Mouse (Mus musculus): ENCODE results near the gene Ptch1. TPM values are rescaled to one million over a fixed set of nuclear protein-coding genes. Genes with fewer than 3 reads are reported as not detected.

Ptch1 gene
- 15.8 and 18.9 TPM in 2 replicates for polyA plus RNA-seq (2015; fragmentation: Nextera tagmentation; extraction: Ambion mirVana)

DNA sequence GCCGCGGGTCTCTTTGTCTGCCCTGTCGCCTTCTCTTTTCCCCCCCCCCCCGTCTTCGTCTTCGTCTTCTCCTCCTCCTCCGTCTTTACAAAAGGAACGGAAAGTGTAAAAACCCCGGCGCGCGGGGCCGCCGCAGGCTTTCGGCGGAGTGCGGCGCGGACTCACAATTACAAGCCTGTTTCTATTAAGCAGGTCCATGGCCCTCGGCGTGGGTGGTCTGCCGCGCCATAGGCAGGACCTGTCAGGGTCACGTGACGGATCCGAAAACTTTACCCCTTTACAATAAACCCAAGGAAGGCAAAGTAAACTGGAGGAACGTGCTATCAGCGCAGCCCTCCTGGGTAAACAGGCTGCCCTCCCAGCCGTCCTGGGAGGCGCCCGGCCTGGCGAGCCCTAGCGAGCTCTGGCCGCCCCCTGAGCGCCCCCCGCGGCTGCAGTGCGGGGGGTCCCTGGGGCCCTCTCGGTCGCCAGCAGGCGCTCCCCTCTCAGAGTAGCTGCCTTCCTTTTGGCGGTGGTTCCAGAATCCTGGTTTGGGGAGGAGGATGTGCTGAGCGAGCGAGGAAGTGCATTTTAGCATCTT, at the start of gene Ptch1:
Gene Ptch1 (minus strand): TSS at position 343 of the 580 bp plus-strand sequence.
- Histone ChIP-seq H3K4me1 (ENCODE audit: insufficient read depth, low read length) (peaks cover 36% of the 10 kb centered on the region), H3K9ac (replicated peaks; ENCODE audit: low read length) (peak within 1 kb of the TSS; percentile 74), H3K27ac (ENCODE audit: low read length) (peak within 1 kb of the TSS; percentile 41), H3K36me3 (ENCODE audit: insufficient read depth, low read length) (no peaks in the 10 kb centered on the region), H3K27me3 (ENCODE audit: insufficient read depth, low read length) (peaks cover 30% of the 10 kb centered on the region), H3K4me3 (ENCODE audit: low read length) (peak within 1 kb of the TSS; percentile 74), H3K9me3 (ENCODE audit: low read length) (no peaks in the 10 kb centered on the region), H3K4me2 (replicated peaks; ENCODE audit: low read depth, low read length) (peak within 1 kb of the TSS; percentile 100)
- under 1% methylated on average over 41 of the region's 44 CpGs for WGBS
- ATAC-seq (ENCODE audit: low FRiP score, low TSS enrichment) = peak; percentile 43; the same call in 1 of the 2 replicates

DNA sequence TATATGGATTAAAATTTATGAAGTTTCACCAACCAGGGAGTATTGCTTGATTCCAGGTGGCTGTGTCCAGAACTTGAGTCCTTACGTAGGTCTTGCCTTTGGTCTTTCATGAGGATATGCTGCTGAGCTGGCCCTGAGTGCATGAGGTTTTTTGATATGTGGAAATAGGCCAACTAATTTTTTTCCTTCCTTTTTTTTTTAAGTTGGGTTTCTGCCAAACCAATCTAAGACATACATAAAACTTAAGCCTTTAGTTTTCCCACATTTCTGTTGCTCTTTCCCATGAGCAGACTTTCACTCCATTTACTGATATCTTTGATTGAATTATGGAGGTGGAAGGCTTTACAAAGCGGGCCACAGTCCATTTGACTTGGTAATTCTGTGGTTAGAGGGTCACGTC, 47.9 kb upstream of the Ptch1 start:
- H3K9ac ChIP-seq (replicated peaks; ENCODE audit: low read length) = no peak overlapping the region
- 35% methylated on average over 3 of the region's 3 CpGs for WGBS
- ATAC-seq (ENCODE audit: low FRiP score, low TSS enrichment) = no peak
- no peaks in the 10 kb centered on the region for H3K36me3 ChIP-seq (ENCODE audit: insufficient read depth, low read length)
- no peaks in the 10 kb centered on the region for H3K9me3 ChIP-seq (ENCODE audit: low read length)
- H3K4me1 ChIP-seq (ENCODE audit: insufficient read depth, low read length) = no peaks in the 10 kb centered on the region
- H3K4me3 ChIP-seq (ENCODE audit: low read length) = no peak overlapping the region
- H3K4me2 ChIP-seq (replicated peaks; ENCODE audit: low read depth, low read length) = no peak overlapping the region
- H3K27me3 ChIP-seq (ENCODE audit: insufficient read depth, low read length) = no peaks in the 10 kb centered on the region; the same call in 1 of the 2 replicates
- no peak overlapping the region for H3K27ac ChIP-seq (ENCODE audit: low read length)

- no peaks in the 10 kb centered on the region for H3K36me3 ChIP-seq (ENCODE audit: insufficient read depth, low read length)
- 28% methylated on average over 2 of the region's 2 CpGs for WGBS
- no peaks in the 10 kb centered on the region for H3K9me3 ChIP-seq (ENCODE audit: low read length)
- H3K4me2 ChIP-seq (replicated peaks; ENCODE audit: low read depth, low read length) = no peak overlapping the region
- H3K4me3 ChIP-seq (ENCODE audit: low read length) = no peak overlapping the region
- no peaks in the 10 kb centered on the region for H3K27me3 ChIP-seq (ENCODE audit: insufficient read depth, low read length)
- H3K27ac ChIP-seq (ENCODE audit: low read length) = no peak overlapping the region
- no peak overlapping the region for H3K9ac ChIP-seq (replicated peaks; ENCODE audit: low read length)
- H3K4me1 ChIP-seq (ENCODE audit: insufficient read depth, low read length) = peaks cover 20% of the 10 kb centered on the region
- ATAC-seq (ENCODE audit: low FRiP score, low TSS enrichment) = no peak
Observed at GRCm38 (mm10) chr13:63613201-63613600, 39.8 kb upstream of the Ptch1 start.

DNA sequence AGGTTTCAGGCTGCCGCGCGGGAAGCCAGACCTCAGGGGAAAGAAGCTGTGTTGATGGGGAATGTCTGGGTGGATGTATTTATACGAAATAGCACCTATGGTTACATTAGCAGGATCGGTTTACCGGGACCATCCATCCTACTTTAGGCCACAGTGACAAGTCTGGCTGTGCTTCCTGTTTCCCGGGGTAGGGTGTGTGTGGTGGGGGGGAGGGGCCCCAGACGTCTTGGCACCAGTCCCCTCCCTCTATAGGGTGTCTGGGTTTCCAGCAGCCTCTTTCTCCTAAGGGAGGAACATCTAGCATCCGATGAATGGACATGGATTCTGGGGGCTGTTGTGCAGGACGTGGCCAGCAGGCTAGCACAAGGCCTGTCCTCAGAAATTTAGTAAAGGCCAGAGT, 36.3 kb upstream of the Ptch1 start:
- H3K4me1 ChIP-seq (ENCODE audit: insufficient read depth, low read length) = peaks cover 20% of the 10 kb centered on the region
- no peaks in the 10 kb centered on the region for H3K9me3 ChIP-seq (ENCODE audit: low read length)
- 0 out of 2 replicates have a peak, but pooled peaks have one; percentile 35 for ATAC-seq (ENCODE audit: low FRiP score, low TSS enrichment)
- H3K27me3 ChIP-seq (ENCODE audit: insufficient read depth, low read length) = no peaks in the 10 kb centered on the region
- H3K4me3 ChIP-seq (ENCODE audit: low read length) = no peak overlapping the region
- H3K27ac ChIP-seq (ENCODE audit: low read length) = no peak overlapping the region
- no peaks in the 10 kb centered on the region for H3K36me3 ChIP-seq (ENCODE audit: insufficient read depth, low read length)
- H3K9ac ChIP-seq (replicated peaks; ENCODE audit: low read length) = no peak overlapping the region
- 8% methylated on average over 10 of the region's 10 CpGs for WGBS
- peak overlapping the region; percentile 26; the same call in 1 of the 2 replicates for H3K4me2 ChIP-seq (replicated peaks; ENCODE audit: low read depth, low read length)

GRCm38 (mm10) chr13:63597593-63597992, 24.2 kb upstream of the Ptch1 start:
- Histone ChIP-seq H3K4me1 (ENCODE audit: insufficient read depth, low read length) (peaks cover 4% of the 10 kb centered on the region), H3K36me3 (ENCODE audit: insufficient read depth, low read length) (no peaks in the 10 kb centered on the region), H3K4me2 (replicated peaks; ENCODE audit: low read depth, low read length) (no peak overlapping the region), H3K27ac (ENCODE audit: low read length) (no peak overlapping the region), H3K4me3 (ENCODE audit: low read length) (no peak overlapping the region), H3K9ac (replicated peaks; ENCODE audit: low read length) (no peak overlapping the region), H3K27me3 (ENCODE audit: insufficient read depth, low read length) (no peaks in the 10 kb centered on the region), H3K9me3 (ENCODE audit: low read length) (no peaks in the 10 kb centered on the region)
- ATAC-seq (ENCODE audit: low FRiP score, low TSS enrichment) = no peak
- 70% methylated on average over 3 of the region's 3 CpGs for WGBS

DNA sequence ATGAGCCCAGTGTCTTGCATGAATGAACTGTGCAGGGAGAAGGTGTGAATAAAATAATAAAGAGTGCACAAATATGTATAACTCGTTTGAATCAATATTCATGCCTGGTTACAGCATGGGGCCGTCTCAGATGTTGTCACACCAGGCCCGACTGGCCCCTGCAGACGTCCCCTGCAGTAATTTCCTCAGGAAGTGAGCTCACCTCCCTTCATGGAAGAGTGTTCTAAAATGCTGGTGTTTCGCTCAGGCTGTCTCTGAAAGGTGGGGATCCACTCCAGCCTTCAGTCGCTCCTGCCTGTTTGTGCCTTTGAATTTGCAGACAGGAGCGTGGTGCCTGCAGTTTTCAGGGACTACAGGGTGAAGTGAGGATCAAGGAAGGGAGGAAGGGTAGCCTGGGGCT, 22.5 kb upstream of the Ptch1 start:
- WGBS = 54% methylated on average over 7 of the region's 7 CpGs
- no peaks in the 10 kb centered on the region for H3K27me3 ChIP-seq (ENCODE audit: insufficient read depth, low read length)
- no peak overlapping the region for H3K4me3 ChIP-seq (ENCODE audit: low read length)
- H3K9ac ChIP-seq (replicated peaks; ENCODE audit: low read length) = no peak overlapping the region
- H3K27ac ChIP-seq (ENCODE audit: low read length) = no peak overlapping the region
- ATAC-seq (ENCODE audit: low FRiP score, low TSS enrichment) = no peak
- peaks cover 4% of the 10 kb centered on the region for H3K4me1 ChIP-seq (ENCODE audit: insufficient read depth, low read length)
- no peaks in the 10 kb centered on the region for H3K9me3 ChIP-seq (ENCODE audit: low read length)
- no peaks in the 10 kb centered on the region for H3K36me3 ChIP-seq (ENCODE audit: insufficient read depth, low read length)
- no peak overlapping the region for H3K4me2 ChIP-seq (replicated peaks; ENCODE audit: low read depth, low read length)

DNA sequence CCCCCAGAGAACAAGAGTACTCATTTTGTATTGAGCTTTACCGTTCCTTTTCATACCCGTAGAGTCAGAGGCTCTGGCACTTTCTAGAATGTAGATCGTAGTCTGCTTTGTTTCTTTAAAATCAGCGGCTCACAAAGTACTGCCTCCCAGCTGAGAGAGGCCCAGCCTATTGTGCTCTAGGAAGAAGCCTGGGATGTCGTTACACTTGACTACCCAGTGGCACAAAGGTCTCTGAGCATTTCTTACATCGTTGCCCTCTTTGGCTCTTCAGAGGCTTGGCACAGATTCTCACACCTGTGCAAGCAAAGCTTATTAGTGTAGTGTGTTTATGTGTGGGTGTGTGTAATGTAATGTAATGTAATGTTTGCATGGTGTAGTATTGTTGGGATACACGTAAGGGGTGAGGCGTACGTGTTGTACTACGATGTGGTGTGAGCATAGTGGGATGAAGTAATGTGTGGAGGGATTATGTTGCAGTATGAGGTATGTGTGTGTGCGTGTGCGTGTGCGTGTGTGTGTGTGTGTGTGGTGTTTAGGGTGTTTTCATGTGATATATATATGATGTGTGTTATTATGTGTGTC, 20.2 kb upstream of the Ptch1 start:
- H3K4me2 ChIP-seq (replicated peaks; ENCODE audit: low read depth, low read length) = no peak overlapping the region
- peaks cover 4% of the 10 kb centered on the region for H3K4me1 ChIP-seq (ENCODE audit: insufficient read depth, low read length)
- 57% methylated on average over 13 of the region's 13 CpGs for WGBS
- ATAC-seq (ENCODE audit: low FRiP score, low TSS enrichment) = peak; percentile 90
- H3K9me3 ChIP-seq (ENCODE audit: low read length) = no peaks in the 10 kb centered on the region
- no peak overlapping the region for H3K27ac ChIP-seq (ENCODE audit: low read length)
- no peaks in the 10 kb centered on the region for H3K27me3 ChIP-seq (ENCODE audit: insufficient read depth, low read length)
- no peak overlapping the region for H3K9ac ChIP-seq (replicated peaks; ENCODE audit: low read length)
- H3K4me3 ChIP-seq (ENCODE audit: low read length) = no peak overlapping the region
- no peaks in the 10 kb centered on the region for H3K36me3 ChIP-seq (ENCODE audit: insufficient read depth, low read length)

GRCm38 (mm10) chr13:63592755-63593154, 19.4 kb upstream of the Ptch1 start:
- no peak for ATAC-seq (ENCODE audit: low FRiP score, low TSS enrichment)
- Histone ChIP-seq H3K27ac (ENCODE audit: low read length) (no peak overlapping the region), H3K9ac (replicated peaks; ENCODE audit: low read length) (no peak overlapping the region), H3K4me2 (replicated peaks; ENCODE audit: low read depth, low read length) (no peak overlapping the region), H3K4me1 (ENCODE audit: insufficient read depth, low read length) (peaks cover 4% of the 10 kb centered on the region), H3K36me3 (ENCODE audit: insufficient read depth, low read length) (no peaks in the 10 kb centered on the region), H3K9me3 (ENCODE audit: low read length) (no peaks in the 10 kb centered on the region), H3K27me3 (ENCODE audit: insufficient read depth, low read length) (no peaks in the 10 kb centered on the region), H3K4me3 (ENCODE audit: low read length) (no peak overlapping the region)
- 71% methylated on average over 5 of the region's 5 CpGs for WGBS

- Histone ChIP-seq H3K9me3 (ENCODE audit: low read length) (no peaks in the 10 kb centered on the region), H3K4me1 (ENCODE audit: insufficient read depth, low read length) (peaks cover 25% of the 10 kb centered on the region), H3K4me2 (replicated peaks; ENCODE audit: low read depth, low read length) (no peak overlapping the region), H3K4me3 (ENCODE audit: low read length) (no peak overlapping the region), H3K27ac (ENCODE audit: low read length) (no peak overlapping the region), H3K9ac (replicated peaks; ENCODE audit: low read length) (no peak overlapping the region), H3K36me3 (ENCODE audit: insufficient read depth, low read length) (no peaks in the 10 kb centered on the region), H3K27me3 (ENCODE audit: insufficient read depth, low read length) (peaks cover 30% of the 10 kb centered on the region)
- 55% methylated on average over 4 of the region's 4 CpGs for WGBS
- ATAC-seq (ENCODE audit: low FRiP score, low TSS enrichment) = no peak
Observed at GRCm38 (mm10) chr13:63574601-63575000, 1.2 kb upstream of the Ptch1 start.
